Mouse (Mus musculus): ENCODE results near the gene Hap1. TPM values are rescaled to one million over a fixed set of nuclear protein-coding genes. Genes with fewer than 3 reads are reported as not detected.
"Not testable (repeated sequence)": the region's sequence is repeated elsewhere in the genome, so short reads cannot be mapped to it uniquely, and the experiment has no call there.

Hap1 gene
- polyA plus RNA-seq, 1 experiment from 2014 or later = 264 TPM

GRCm38 (mm10) chr11:100335731-100336130 is 20.2 kb downstream of the Hap1 start:
- no peaks in the 10 kb centered on the region for H3K36me3 ChIP-seq
- ATAC-seq (ENCODE audit: low FRiP score) = 0 out of 2 replicates have a peak, but pooled peaks have one; percentile 28
- 28% methylated on average over 3 of the region's 3 CpGs for WGBS
- H3K27ac ChIP-seq (replicated peaks) = peak overlapping the region; percentile 69
- no peak overlapping the region for H3K9ac ChIP-seq (replicated peaks)
- no peaks in the 10 kb centered on the region for H3K27me3 ChIP-seq (replicated peaks)
- H3K4me3 ChIP-seq (replicated peaks) = no peak overlapping the region
- no peaks in the 10 kb centered on the region for H3K9me3 ChIP-seq (replicated peaks)
- H3K4me1 ChIP-seq = peaks cover 38% of the 10 kb centered on the region
- no peak overlapping the region for H3K4me2 ChIP-seq

GRCm38 (mm10) chr11:100333944-100334457 is 21.9 kb downstream of the Hap1 start, which contains the start of gene Gast:
Gene Gast, plus strand, starts transcription at chr11:100334407.
- H3K36me3 ChIP-seq = no peaks in the 10 kb centered on the region
- ATAC-seq (ENCODE audit: low FRiP score) = no peak
- peak within 1 kb of the TSS; percentile 15; the same call in 1 of the 2 replicates for H3K4me2 ChIP-seq
- 71% methylated on average over 6 of the region's 6 CpGs for WGBS
- peaks cover 48% of the 10 kb centered on the region for H3K4me1 ChIP-seq
- peak within 1 kb of the TSS; percentile 85 for H3K27ac ChIP-seq (replicated peaks)
- H3K27me3 ChIP-seq (replicated peaks) = no peaks in the 10 kb centered on the region
- no peak within 1 kb of the TSS for H3K9ac ChIP-seq (replicated peaks)
- no peaks in the 10 kb centered on the region for H3K9me3 ChIP-seq (replicated peaks)
- H3K4me3 ChIP-seq (replicated peaks) = no peak within 1 kb of the TSS

DNA sequence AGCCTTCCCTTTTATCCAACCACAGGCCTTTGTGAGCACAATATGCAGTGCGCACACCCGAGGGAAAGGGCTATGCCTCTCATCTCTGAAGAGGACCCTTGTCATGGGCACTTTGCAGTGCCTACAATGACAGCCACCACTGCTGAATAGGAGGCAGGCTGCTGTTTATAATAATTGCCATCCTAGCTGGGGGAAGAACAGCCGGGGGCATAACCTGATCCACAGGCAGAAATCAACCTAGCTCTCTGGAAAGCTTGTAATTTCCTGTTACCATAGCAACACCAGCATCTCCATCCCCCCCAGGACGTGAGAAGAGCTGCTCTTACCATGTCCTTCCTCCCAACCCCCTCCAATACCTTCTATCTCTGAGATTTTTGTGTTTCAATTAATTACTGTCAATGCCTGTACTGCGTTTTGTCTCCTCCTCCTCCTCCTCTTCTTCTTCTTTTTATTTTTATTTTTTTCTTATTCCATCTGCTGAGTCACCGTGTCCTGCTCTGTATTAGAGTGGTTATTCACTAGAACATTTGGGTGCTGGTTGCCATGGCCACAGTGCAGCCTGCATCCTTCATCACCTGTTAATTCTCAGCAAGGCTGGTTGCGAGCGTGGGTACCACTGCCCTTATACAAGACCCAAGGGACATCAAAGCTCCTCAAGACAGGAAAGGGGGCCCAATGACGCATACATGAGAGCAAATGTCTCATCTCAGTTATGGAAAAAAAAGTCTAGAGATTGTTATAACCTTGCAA is 23.0 kb downstream of the Hap1 start:
- Histone ChIP-seq H3K27ac (replicated peaks) (peak overlapping the region; percentile 85), H3K36me3 (no peaks in the 10 kb centered on the region), H3K9ac (replicated peaks) (no peak overlapping the region), H3K4me1 (peaks cover 48% of the 10 kb centered on the region), H3K4me2 (peak overlapping the region; percentile 15; the same call in 1 of the 2 replicates), H3K4me3 (replicated peaks) (no peak overlapping the region), H3K27me3 (replicated peaks) (no peaks in the 10 kb centered on the region), H3K9me3 (replicated peaks) (no peaks in the 10 kb centered on the region)
- ATAC-seq (ENCODE audit: low FRiP score) = peak; percentile 75
- WGBS = 22% methylated on average over 9 of the region's 9 CpGs

- H3K4me1 ChIP-seq = peaks cover 50% of the 10 kb centered on the region
- H3K27ac ChIP-seq (replicated peaks); H3K9ac ChIP-seq (replicated peaks); ATAC-seq (ENCODE audit: low FRiP score); H3K36me3 ChIP-seq; H3K27me3 ChIP-seq (replicated peaks); H3K4me2 ChIP-seq; H3K4me3 ChIP-seq (replicated peaks); H3K9me3 ChIP-seq (replicated peaks): not testable (repeated sequence)
- WGBS = 63% methylated on average over 8 of the region's 8 CpGs
Observed at GRCm38 (mm10) chr11:100330816-100331375, 25.0 kb downstream of the Hap1 start.

- Histone ChIP-seq H3K4me2 (no peak overlapping the region), H3K9me3 (replicated peaks) (no peaks in the 10 kb centered on the region), H3K9ac (replicated peaks) (no peak overlapping the region), H3K27ac (replicated peaks) (0 out of 2 replicates have a peak overlapping the region, but pooled peaks have one; percentile 33), H3K27me3 (replicated peaks) (no peaks in the 10 kb centered on the region), H3K4me1 (peaks cover 43% of the 10 kb centered on the region), H3K4me3 (replicated peaks) (no peak overlapping the region), H3K36me3 (no peaks in the 10 kb centered on the region)
- ATAC-seq (ENCODE audit: low FRiP score) = no peak
- WGBS = 34% methylated on average over 16 of the region's 16 CpGs
Observed at GRCm38 (mm10) chr11:100330235-100330634, 25.7 kb downstream of the Hap1 start.

DNA sequence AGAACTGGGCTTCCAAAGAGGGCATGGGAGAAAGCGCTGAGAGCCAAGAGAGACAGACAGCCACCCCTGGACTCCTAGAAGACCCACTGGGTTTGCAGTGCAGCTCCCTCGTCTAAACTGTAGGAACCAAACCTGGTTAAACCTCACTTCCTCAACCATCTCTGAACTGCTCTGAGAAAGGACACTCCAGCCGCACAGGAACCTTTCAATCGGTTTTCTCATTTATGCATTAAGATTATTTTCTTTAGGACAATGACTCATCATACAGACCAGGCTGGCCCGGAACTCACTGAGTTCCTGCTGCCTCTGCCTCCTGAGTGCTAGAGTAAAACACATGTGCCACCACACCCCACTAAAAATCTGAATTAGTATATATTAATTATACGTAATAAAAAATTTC is 28.2 kb downstream of the Hap1 start:
- Histone ChIP-seq H3K27me3 (replicated peaks) (no peaks in the 10 kb centered on the region), H3K36me3 (peaks cover under 1% of the 10 kb centered on the region; the same call in 1 of the 2 replicates), H3K4me1 (peaks cover 26% of the 10 kb centered on the region), H3K4me2 (no peak overlapping the region), H3K9me3 (replicated peaks) (no peaks in the 10 kb centered on the region), H3K9ac (replicated peaks) (no peak overlapping the region), H3K4me3 (replicated peaks) (no peak overlapping the region), H3K27ac (replicated peaks) (no peak overlapping the region)
- WGBS = 90% methylated on average over 6 of the region's 6 CpGs
- ATAC-seq (ENCODE audit: low FRiP score) = no peak

DNA sequence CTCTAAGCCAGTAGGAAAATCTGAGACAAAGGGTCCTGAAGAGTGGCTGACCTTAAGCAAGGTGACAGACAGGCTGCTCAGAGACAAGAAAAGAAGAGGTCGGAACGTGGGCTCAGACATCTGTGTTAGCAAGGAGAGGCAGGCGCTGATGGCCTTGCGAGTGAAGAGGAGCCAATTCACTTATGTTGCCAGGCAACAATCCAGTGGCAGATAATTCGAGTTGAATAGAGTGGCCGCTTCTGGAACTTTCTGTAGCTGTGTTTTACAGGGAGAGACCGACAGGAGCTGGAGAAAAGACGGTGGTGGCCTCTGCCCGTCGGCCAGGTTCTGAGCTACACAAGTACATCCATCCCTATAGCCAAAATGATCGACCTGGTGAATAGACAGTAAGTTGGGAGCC is 28.6 kb downstream of the Hap1 start:
- H3K36me3 ChIP-seq = peaks cover 5% of the 10 kb centered on the region
- no peak overlapping the region for H3K27ac ChIP-seq (replicated peaks)
- no peak for ATAC-seq (ENCODE audit: low FRiP score)
- H3K9ac ChIP-seq (replicated peaks) = no peak overlapping the region
- no peak overlapping the region for H3K4me3 ChIP-seq (replicated peaks)
- 44% methylated on average over 11 of the region's 11 CpGs for WGBS
- H3K27me3 ChIP-seq (replicated peaks) = no peaks in the 10 kb centered on the region
- peaks cover 22% of the 10 kb centered on the region for H3K4me1 ChIP-seq
- H3K4me2 ChIP-seq = no peak overlapping the region
- H3K9me3 ChIP-seq (replicated peaks) = no peaks in the 10 kb centered on the region

DNA sequence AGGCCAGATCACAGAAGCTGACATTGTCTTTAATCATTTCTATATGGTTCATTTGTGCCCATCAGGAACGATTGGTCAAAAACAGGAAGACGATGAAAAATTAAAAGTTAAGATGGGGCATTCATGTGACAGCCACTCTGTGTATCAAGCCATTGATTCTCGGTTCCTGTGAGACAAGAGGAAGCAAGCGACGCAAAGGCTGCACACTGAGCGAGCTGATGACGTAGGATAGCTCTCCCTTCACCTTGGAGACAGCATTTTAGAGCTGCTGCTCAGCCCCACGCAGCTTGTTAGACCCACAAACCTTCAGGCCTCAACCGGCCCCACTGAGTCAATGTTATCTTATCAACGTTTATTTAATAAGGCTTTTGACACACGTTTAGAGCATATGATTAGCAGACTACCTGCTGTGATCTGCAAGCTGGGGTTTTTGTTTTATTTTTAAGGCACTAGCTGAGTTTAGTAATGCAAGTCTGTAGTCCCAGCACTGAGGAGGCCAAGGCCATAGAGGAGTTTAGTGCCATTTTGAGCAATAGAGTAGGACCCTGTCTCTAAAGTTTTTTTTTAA is 30.8 kb downstream of the Hap1 start:
- H3K36me3 ChIP-seq = peaks cover 17% of the 10 kb centered on the region
- 64% methylated on average over 11 of the region's 11 CpGs for WGBS
- H3K4me3 ChIP-seq (replicated peaks) = no peak overlapping the region
- no peaks in the 10 kb centered on the region for H3K27me3 ChIP-seq (replicated peaks)
- no peaks in the 10 kb centered on the region for H3K9me3 ChIP-seq (replicated peaks)
- H3K4me2 ChIP-seq = no peak overlapping the region
- H3K4me1 ChIP-seq = peaks cover 22% of the 10 kb centered on the region
- ATAC-seq (ENCODE audit: low FRiP score) = no peak
- H3K27ac ChIP-seq (replicated peaks) = no peak overlapping the region
- no peak overlapping the region for H3K9ac ChIP-seq (replicated peaks)

DNA sequence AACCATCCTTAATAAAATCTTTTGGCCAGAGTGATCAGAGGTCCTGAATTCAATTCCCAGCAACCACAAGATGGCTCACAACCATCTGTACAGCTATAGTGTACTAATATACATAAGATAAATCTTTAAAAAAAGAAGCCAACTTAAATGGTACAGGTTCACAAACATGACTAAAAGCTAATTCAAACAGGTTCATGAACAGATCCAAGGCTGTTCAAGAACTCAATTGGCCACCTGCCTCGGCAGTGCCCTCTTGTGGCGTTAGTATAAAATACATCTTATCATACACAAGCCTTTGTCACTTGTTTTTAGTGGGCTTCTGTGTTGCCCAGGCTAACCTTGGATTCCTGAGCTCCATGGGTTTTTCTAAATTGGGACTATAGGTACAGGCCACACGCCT is 32.4 kb downstream of the Hap1 start:
- WGBS = 24% methylated on average over 3 of the region's 3 CpGs
- H3K4me2 ChIP-seq = no peak overlapping the region
- no peak for ATAC-seq (ENCODE audit: low FRiP score)
- H3K9me3 ChIP-seq (replicated peaks) = no peaks in the 10 kb centered on the region
- H3K27me3 ChIP-seq (replicated peaks) = no peaks in the 10 kb centered on the region
- H3K9ac ChIP-seq (replicated peaks) = no peak overlapping the region
- peaks cover 21% of the 10 kb centered on the region for H3K4me1 ChIP-seq
- peaks cover 17% of the 10 kb centered on the region for H3K36me3 ChIP-seq
- no peak overlapping the region for H3K4me3 ChIP-seq (replicated peaks)
- H3K27ac ChIP-seq (replicated peaks) = no peak overlapping the region

DNA sequence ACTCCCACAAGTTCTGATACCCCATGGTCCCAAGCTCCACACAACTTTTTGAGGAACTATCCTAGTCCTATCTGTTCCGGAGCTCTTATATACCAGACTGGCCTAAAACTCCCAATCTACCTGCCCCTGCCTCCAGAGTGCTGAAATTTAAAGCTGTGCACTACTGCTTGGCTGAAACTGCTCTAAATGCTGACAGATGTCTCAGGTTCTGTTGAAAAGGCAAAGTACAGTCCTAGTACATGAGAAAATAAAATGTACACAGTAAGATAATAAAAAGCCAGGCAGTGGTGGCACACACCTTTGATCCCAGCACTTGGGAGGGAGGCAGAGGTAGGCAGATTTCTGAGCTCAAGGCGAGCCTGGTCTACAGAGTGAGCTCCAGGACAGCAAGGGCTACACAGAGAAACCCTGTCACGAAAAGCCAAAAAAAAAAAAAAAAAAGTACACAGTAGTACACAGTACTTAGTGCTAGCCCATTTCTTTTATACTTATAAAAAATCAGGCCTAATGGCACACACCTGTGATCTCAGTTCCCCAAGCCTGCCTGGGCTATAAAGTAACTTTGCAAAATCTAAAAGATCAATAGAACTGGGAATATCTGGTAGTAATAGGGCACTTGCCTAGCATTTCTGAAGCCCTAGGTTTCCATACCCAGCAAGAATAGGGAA is 33.2 kb downstream of the Hap1 start:
- H3K36me3 ChIP-seq = peaks cover 17% of the 10 kb centered on the region
- H3K4me1 ChIP-seq = peaks cover 21% of the 10 kb centered on the region
- no peak for ATAC-seq (ENCODE audit: low FRiP score)
- H3K4me3 ChIP-seq (replicated peaks) = no peak overlapping the region
- no peaks in the 10 kb centered on the region for H3K9me3 ChIP-seq (replicated peaks)
- no peak overlapping the region for H3K4me2 ChIP-seq
- H3K27ac ChIP-seq (replicated peaks) = no peak overlapping the region
- 71% methylated on average over 3 of the region's 3 CpGs for WGBS
- H3K9ac ChIP-seq (replicated peaks) = no peak overlapping the region
- no peaks in the 10 kb centered on the region for H3K27me3 ChIP-seq (replicated peaks)

GRCm38 (mm10) chr11:100321479-100322305 is 34.2 kb downstream of the Hap1 start:
- peaks cover 17% of the 10 kb centered on the region for H3K36me3 ChIP-seq
- not testable (repeated sequence) for ATAC-seq (ENCODE audit: low FRiP score); H3K27ac ChIP-seq (replicated peaks); H3K4me2 ChIP-seq; H3K9me3 ChIP-seq (replicated peaks); H3K9ac ChIP-seq (replicated peaks); H3K27me3 ChIP-seq (replicated peaks)
- peaks cover 18% of the 10 kb centered on the region for H3K4me1 ChIP-seq
- H3K4me3 ChIP-seq (replicated peaks) = 0 out of 2 replicates have a peak overlapping the region, but pooled peaks have one; percentile 6
- WGBS = 86% methylated on average over 7 of the region's 7 CpGs

All from neural tube, embryonic 15.5 days (tissue).